In genomic region chr2:5139961-5140360, GRCm38 (mm10) we compare ENCODE assay signal across 24 mouse cellular contexts. TPM values are rescaled to one million over a fixed set of nuclear protein-coding genes. Genes with fewer than 3 reads are reported as not detected.
DNase-seq lines count a peak whose midpoint lies in the region; ATAC-seq and TF ChIP-seq lines count a peak whose summit lies in the region.
"Had no signal": no experiment of that assay in that cellular context is flagged by ENCODE, and none has a peak within 500 bp of the region (broad histone marks: within the 10 kb centered on the region; RNA-seq: fewer than 3 reads in every experiment).

No protein-coding gene starts in this region.

- no peak overlapping the region for H3K4me2 ChIP-seq in neural tube, embryonic 12.5 days (replicated peaks)
- H3K4me2 ChIP-seq in neural tube, embryonic 15.5 days, result no peak overlapping the region
- peak overlapping the region; percentile 85; the same call in 1 of the 2 replicates for H3K4me2 ChIP-seq in embryonic facial prominence, embryonic 14.5 days (ENCODE audit: low read depth, low read length)
- H3K4me2 ChIP-seq: heart, embryonic 11.5 days; liver, embryonic 15.5 days; lung, embryonic 15.5 days; midbrain, embryonic 13.5 days; neural tube, embryonic 13.5 days had no signal

- peak overlapping the region; percentile 73 for H3K4me3 ChIP-seq in gastrocnemius, adult 2 months
- H3K4me3 ChIP-seq in neural tube, embryonic 12.5 days, result no peak overlapping the region
- H3K4me3 ChIP-seq in neural tube, embryonic 15.5 days (replicated peaks), result no peak overlapping the region
- H3K4me3 ChIP-seq in embryonic facial prominence, embryonic 14.5 days (ENCODE audit: low read depth, low read length), result no peak overlapping the region
- H3K4me3 ChIP-seq: kidney, embryonic 15.5 days; liver, embryonic 15.5 days; lung, embryonic 15.5 days; megakaryocyte, embryonic 14.5 days; midbrain, embryonic 13.5 days; neural tube, embryonic 13.5 days had no signal

- H3K9me3 ChIP-seq in neural tube, embryonic 12.5 days, result no peaks in the 10 kb centered on the region
- H3K9me3 ChIP-seq in neural tube, embryonic 15.5 days (replicated peaks), result no peaks in the 10 kb centered on the region
- no peaks in the 10 kb centered on the region for H3K9me3 ChIP-seq in embryonic facial prominence, embryonic 14.5 days (ENCODE audit: control insufficient read depth, low read length)
- H3K9me3 ChIP-seq: kidney, embryonic 15.5 days; liver, embryonic 15.5 days; lung, embryonic 15.5 days; midbrain, embryonic 13.5 days; neural tube, embryonic 13.5 days had no signal

- H3K9ac ChIP-seq in neural tube, embryonic 12.5 days, result no peak overlapping the region
- no peak overlapping the region for H3K9ac ChIP-seq in neural tube, embryonic 15.5 days (replicated peaks)
- no peak overlapping the region for H3K9ac ChIP-seq in embryonic facial prominence, embryonic 14.5 days (ENCODE audit: low read depth, low read length)
- H3K9ac ChIP-seq: kidney, embryonic 15.5 days; liver, embryonic 15.5 days; lung, embryonic 15.5 days; midbrain, embryonic 13.5 days; neural tube, embryonic 13.5 days had no signal

- 39% methylated on average over 4 of the region's 4 CpGs for WGBS in neural tube, embryonic 12.5 days
- 40% methylated on average over 4 of the region's 4 CpGs for WGBS in neural tube, embryonic 15.5 days
- WGBS in embryonic facial prominence, embryonic 14.5 days, result 49% methylated on average over 4 of the region's 4 CpGs

- no peaks in the 10 kb centered on the region for H3K36me3 ChIP-seq in neural tube, embryonic 12.5 days
- no peaks in the 10 kb centered on the region for H3K36me3 ChIP-seq in neural tube, embryonic 15.5 days
- no peaks in the 10 kb centered on the region for H3K36me3 ChIP-seq in embryonic facial prominence, embryonic 14.5 days (ENCODE audit: control insufficient read depth, insufficient read depth, low read length)
- H3K36me3 ChIP-seq: kidney, embryonic 15.5 days; liver, embryonic 15.5 days; lung, embryonic 15.5 days; midbrain, embryonic 13.5 days; neural tube, embryonic 13.5 days had no signal

- peak; percentile 29; the same call in 1 of the 2 replicates for ATAC-seq in neural tube, embryonic 12.5 days (ENCODE audit: low FRiP score, low read depth)
- no peak for ATAC-seq in neural tube, embryonic 15.5 days (ENCODE audit: low FRiP score)
- no peak for ATAC-seq in embryonic facial prominence, embryonic 14.5 days (ENCODE audit: low read depth)
- no peak for ATAC-seq in erythroblast, adult 5-6 weeks (replicated peaks; ENCODE audit: low FRiP score, poor library complexity, severe bottlenecking)
- ATAC-seq: CD4-positive, CD25-positive, alpha-beta regulatory T cell, adult 4 months; forebrain, embryonic 14.5 days; midbrain, embryonic 13.5 days had no signal

- H3K4me1 ChIP-seq in neural tube, embryonic 12.5 days, result peaks cover 10% of the 10 kb centered on the region
- peaks cover 15% of the 10 kb centered on the region for H3K4me1 ChIP-seq in neural tube, embryonic 15.5 days
- peaks cover 5% of the 10 kb centered on the region; the same call in 1 of the 2 replicates for H3K4me1 ChIP-seq in embryonic facial prominence, embryonic 14.5 days (ENCODE audit: control insufficient read depth, insufficient read depth, low read length)

- peaks cover 30% of the 10 kb centered on the region for H3K27me3 ChIP-seq in neural tube, embryonic 12.5 days (replicated peaks)
- peaks cover 44% of the 10 kb centered on the region for H3K27me3 ChIP-seq in neural tube, embryonic 15.5 days (replicated peaks)
- H3K27me3 ChIP-seq in embryonic facial prominence, embryonic 14.5 days (replicated peaks; ENCODE audit: control insufficient read depth, insufficient read depth, low read length), result peaks cover 27% of the 10 kb centered on the region

- no peak for TF ChIP-seq CTCF in gastrocnemius, adult 2 months (IDR thresholded peaks at IDR 0.05)

- H3K27ac ChIP-seq in gastrocnemius, adult 2 months, result no peak overlapping the region
- no peak overlapping the region for H3K27ac ChIP-seq in neural tube, embryonic 12.5 days
- H3K27ac ChIP-seq in neural tube, embryonic 15.5 days (replicated peaks), result no peak overlapping the region
- H3K27ac ChIP-seq in embryonic facial prominence, embryonic 14.5 days (replicated peaks; ENCODE audit: low read depth, low read length), result no peak overlapping the region
- H3K27ac ChIP-seq: kidney, embryonic 15.5 days; liver, embryonic 15.5 days; lung, embryonic 15.5 days; midbrain, embryonic 13.5 days; neural tube, embryonic 13.5 days had no signal

- intact Hi-C loops in gastrocnemius, adult 2 months (cut with DNase I), result no loop called here

- DNase-seq in gastrocnemius, adult 2 months, result no peak
- no peak for DNase-seq in gastrocnemius, postnatal 4 days (ENCODE audit: low spot score in 2 of 2)
- no peak for DNase-seq in embryonic facial prominence, embryonic 14.5 days (ENCODE audit: low spot score)
- DNase-seq in spleen, postnatal 4 days (ENCODE audit: low spot score in 2 of 2), result no peak
- DNase-seq: adrenal gland, postnatal 25 days; cerebellum, adult 8-10 months; kidney, adult 11 months; layer of hippocampus, adult 9-11 months; lung, postnatal 36 days; thymus, postnatal 14 days had no signal

RNA-seq across cellular contexts. Expression of gene Ccdc3, which starts 2.4 kb away (rescaled TPM):
- 10 to 100 TPM in 1 of 2 experiments, 1 to 10 TPM in 1; 4.1 to 10.7 TPM for total RNA-seq in gastrocnemius, adult 2 months (2021)
- total RNA-seq in gastrocnemius, postnatal 4 days (2021), result 10 to 100 TPM; 10.8 to 11.0 TPM
- polyA plus RNA-seq in neural tube, embryonic 12.5 days (2016; fragmentation: Nextera tagmentation; extraction: Ambion mirVana), result 7.8 and 10.9 TPM in 2 replicates
- polyA plus RNA-seq in neural tube, embryonic 15.5 days (2015; fragmentation: Nextera tagmentation; extraction: Ambion mirVana), result 11.4 and 14.8 TPM in 2 replicates
- polyA plus RNA-seq in embryonic facial prominence, embryonic 14.5 days (2014; fragmentation: Nextera tagmentation; extraction: Ambion mirVana), result 25.8 and 25.9 TPM in 2 replicates
- total RNA-seq in erythroblast, adult 5-6 weeks (2015; ENCODE audit: low replicate concordance), result not detected in 2 replicates
- total RNA-seq in erythroblast, adult 5-6 weeks (2017; ENCODE audit: low replicate concordance), result not detected in 2 replicates
- total RNA-seq: granulocyte monocyte progenitor cell, adult 5-6 weeks; monocyte, adult 5-6 weeks had no signal
- polyA plus RNA-seq: CD4-positive, CD25-positive, alpha-beta regulatory T cell, adult 4 months had no signal

Comparison
In these comparisons a context has a peak if more than half of its experiments do, and no peak if none do; other contexts are left out.
1. RNA of gene Ccdc3, which starts 2.4 kb away (total RNA-seq): 10.8 to 11.0 TPM in gastrocnemius, postnatal 4 days and 4.1 to 10.7 TPM in gastrocnemius, adult 2 months; not detected in erythroblast, adult 5-6 weeks; every median in the first group is over 4 times any median in the second.